Mouse (Mus musculus) hematopoietic stem cell, adult 5-6 weeks (primary cell): ENCODE data around the gene Gpr61. TPM values are rescaled to one million over a fixed set of nuclear protein-coding genes. Genes with fewer than 3 reads are reported as not detected.

Experiments
- ATAC-seq, 2 experiments: fragments of 125-278 bp in 1 of 2; replicated peaks in 1 of 2; 2 replicates each; pipeline ENCODE4 v1.8.0; 2016 to 2017; ENCODE audit warnings: inconsistent platforms in 2 of 2, mild to moderate bottlenecking in 2 of 2, moderate number of reproducible peaks in 2 of 2, low read depth in 1 of 2, moderate TSS enrichment in 1 of 2; ENCODE audit not compliant: low FRiP score in 2 of 2, poor library complexity in 2 of 2, severe bottlenecking in 2 of 2, insufficient read depth in 1 of 2, low TSS enrichment in 1 of 2
- total RNA-seq: library from RNA; stranded (forward); fragments of 172-1452, 232-1000 nt; gene quantifications from 2 replicates; pipeline ENCODE4 v1.2.3, GENCODE M21; 2017

The Gpr61 gene
- total RNA-seq, 1 experiment from 2014 or later = not detected

GRCm38 (mm10) chr3:108111320-108111719, 43.4 kb downstream of the Gpr61 start:
- no peak for ATAC-seq

GRCm38 (mm10) chr3:108105281-108105680, 49.4 kb downstream of the Gpr61 start:
- no peak for ATAC-seq

GRCm38 (mm10) chr3:108102075-108102474, 52.6 kb downstream of the Gpr61 start:
- no peak for ATAC-seq

- no peak for ATAC-seq
Measured at GRCm38 (mm10) chr3:108101594-108101993, 53.1 kb downstream of the Gpr61 start.

Other genes with a start within 250 kb of the Gpr61 start
- 8.3 and 11.8 TPM in 2 replicates for gene Gstm7, start 223.1 kb downstream of the Gpr61 start, total RNA-seq
- gene Gstm6, start 211.1 kb downstream of the Gpr61 start, total RNA-seq = not detected in 2 replicates
- gene Gstm3, start 185.6 kb downstream of the Gpr61 start, total RNA-seq = not detected in 2 replicates
- 1.7 and 2.8 TPM in 2 replicates for gene Gstm2, start 168.4 kb downstream of the Gpr61 start, total RNA-seq
- 104 and 128 TPM in 2 replicates for gene Gstm1, start 136.9 kb downstream of the Gpr61 start, total RNA-seq
- 11.8 and 13.1 TPM in 2 replicates for gene Gstm4, start 110.0 kb downstream of the Gpr61 start, total RNA-seq
- gene Ampd2, start 68.2 kb downstream of the Gpr61 start, total RNA-seq = 45.3 and 46.7 TPM in 2 replicates
- 3.8 and 4.4 TPM in 2 replicates for gene Gnat2, start 62.1 kb downstream of the Gpr61 start, total RNA-seq
- gene Gnai3, start 8.7 kb downstream of the Gpr61 start, total RNA-seq = 140 and 171 TPM in 2 replicates
- 3.2 and 5.8 TPM in 2 replicates for gene Amigo1, start 31.5 kb upstream of the Gpr61 start, total RNA-seq
- gene Cyb561d1, start 46.3 kb upstream of the Gpr61 start, total RNA-seq = 7.7 and 9.5 TPM in 2 replicates
- gene Atxn7l2, start 56.1 kb upstream of the Gpr61 start, total RNA-seq = 4.2 and 4.6 TPM in 2 replicates
- gene Sypl2, start 71.8 kb upstream of the Gpr61 start, total RNA-seq = not detected in 2 replicates
- 194 and 263 TPM in 2 replicates for gene Psma5, start 102.0 kb upstream of the Gpr61 start, total RNA-seq
- 26.6 and 37.3 TPM in 2 replicates for gene Sort1, start 129.2 kb upstream of the Gpr61 start, total RNA-seq
- gene Mybphl, start 210.0 kb upstream of the Gpr61 start, total RNA-seq = not detected in 2 replicates
- 27.6 and 39.3 TPM in 2 replicates for gene Psrc1, start 229.0 kb upstream of the Gpr61 start, total RNA-seq